Mouse (Mus musculus) layer of hippocampus, adult 2 months (tissue): ENCODE data around the gene Saysd1. TPM values are rescaled to one million over a fixed set of nuclear protein-coding genes. Genes with fewer than 3 reads are reported as not detected.

Experiments
- DNase-seq, 2 experiments: peaks; one replicate each; pipeline ENCODE4 v3.0.0; 2022; ENCODE audit warnings: low spot score in 2 of 2
- H3K27ac ChIP-seq: fragments of 200-600 bp; 2 replicates; pipeline ENCODE4 v1.8.1; 2022
- H3K4me3 ChIP-seq: fragments of 200-600 bp; 2 replicates; pipeline ENCODE4 v1.8.1; 2022; ENCODE audit warnings: mild to moderate bottlenecking
- CTCF ChIP-seq: fragments of 200-600 bp; conservative IDR thresholded peaks from 2 replicates; pipeline ENCODE4 v1.8.1; 2022; ENCODE audit warnings: antibody characterized with exemption, mild to moderate bottlenecking, moderate library complexity
- total RNA-seq, 2 experiments: library from RNA; stranded (reverse); gene quantifications; 2 replicates each; pipeline ENCODE4 v1.2.3; 2021

Saysd1 gene
- total RNA-seq, 2 experiments from 2014 or later = 4.8 to 5.2 TPM

GRCm38 (mm10) chr14:20075544-20075943, 62.8 kb downstream of the Saysd1 start:
- no peak for TF ChIP-seq CTCF
- Histone ChIP-seq H3K27ac (no peak overlapping the region), H3K4me3 (no peak overlapping the region)
- no peak for DNase-seq

DNA sequence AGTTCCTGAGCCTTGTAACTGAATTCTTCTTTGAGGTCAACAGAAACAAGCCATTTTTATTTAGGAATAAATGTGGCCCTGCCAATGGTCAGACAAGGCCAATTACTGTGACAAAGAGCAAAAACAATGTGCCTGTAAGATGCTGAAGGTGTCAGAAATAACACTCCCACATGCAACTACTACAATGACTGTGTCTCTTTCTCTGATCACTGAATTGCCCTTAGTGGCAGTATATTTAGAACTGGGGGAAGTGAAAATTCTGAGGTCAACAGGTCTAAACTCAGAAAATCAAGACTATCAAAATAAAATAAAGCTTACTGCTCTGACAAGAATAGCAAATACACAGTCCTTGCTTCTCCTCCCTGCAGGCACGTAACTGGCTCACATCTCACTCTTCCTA, 63.6 kb downstream of the Saysd1 start:
- TF ChIP-seq CTCF = peak; percentile 14; the same call in 1 of the 2 replicates
- Histone ChIP-seq H3K4me3 (no peak overlapping the region), H3K27ac (no peak overlapping the region)
- DNase-seq = no peak

GRCm38 (mm10) chr14:20070629-20071028, 67.7 kb downstream of the Saysd1 start:
- DNase-seq = peak in 1 of 2 experiments; percentile 43
- Histone ChIP-seq H3K4me3 (no peak overlapping the region), H3K27ac (no peak overlapping the region)
- TF ChIP-seq CTCF = peak; percentile 85

GRCm38 (mm10) chr14:20068365-20068764, 70.0 kb downstream of the Saysd1 start:
- peak; percentile 37 for TF ChIP-seq CTCF
- no peak overlapping the region for H3K4me3 ChIP-seq
- DNase-seq = no peak

DNA sequence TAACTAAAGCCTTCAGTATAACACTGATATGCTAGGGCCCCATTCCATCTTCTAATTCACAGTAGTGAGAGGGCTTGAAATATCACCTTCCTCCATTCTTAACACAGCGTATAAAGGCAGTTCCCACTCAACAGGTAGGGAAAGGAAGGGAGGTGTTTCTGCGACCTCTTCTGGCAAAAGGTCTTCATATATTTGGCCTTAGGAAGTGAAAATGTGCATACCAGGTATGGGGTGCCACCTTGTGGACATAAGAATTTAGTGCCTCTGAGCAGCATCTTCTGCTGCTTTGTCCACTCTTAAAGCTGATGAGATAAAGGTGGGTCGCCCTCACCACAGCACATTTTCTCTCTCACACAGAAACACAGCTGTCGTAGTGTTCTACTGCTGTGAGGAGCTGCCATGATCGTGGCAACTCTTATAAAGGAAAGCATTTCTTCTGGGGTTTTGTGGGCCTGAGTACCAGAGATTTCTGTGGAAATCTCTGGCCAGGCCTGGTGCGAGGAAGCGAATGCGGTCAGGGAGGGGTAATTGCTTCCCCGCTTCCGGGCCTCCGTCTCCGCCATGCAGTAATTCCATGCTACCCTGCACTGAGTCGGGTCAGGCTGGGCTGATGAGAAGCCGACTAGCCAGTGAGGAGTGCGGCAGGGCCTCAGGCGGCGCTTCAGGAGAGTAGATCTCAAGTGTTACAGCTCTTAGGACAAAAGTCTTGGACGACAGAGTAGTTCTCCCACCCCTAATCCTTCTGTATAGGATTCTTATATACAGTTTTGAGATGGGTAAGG, 70.8 kb downstream of the Saysd1 start:
- Histone ChIP-seq H3K27ac (no peak overlapping the region), H3K4me3 (no peak overlapping the region)
- DNase-seq = peak; percentile 78 to 79
- peak; percentile 96 for TF ChIP-seq CTCF

More at GRCm38 (mm10) chr14:20068365-20068764, 70.0 kb downstream of the Saysd1 start:
- H3K27ac ChIP-seq = no peak overlapping the region

DNA sequence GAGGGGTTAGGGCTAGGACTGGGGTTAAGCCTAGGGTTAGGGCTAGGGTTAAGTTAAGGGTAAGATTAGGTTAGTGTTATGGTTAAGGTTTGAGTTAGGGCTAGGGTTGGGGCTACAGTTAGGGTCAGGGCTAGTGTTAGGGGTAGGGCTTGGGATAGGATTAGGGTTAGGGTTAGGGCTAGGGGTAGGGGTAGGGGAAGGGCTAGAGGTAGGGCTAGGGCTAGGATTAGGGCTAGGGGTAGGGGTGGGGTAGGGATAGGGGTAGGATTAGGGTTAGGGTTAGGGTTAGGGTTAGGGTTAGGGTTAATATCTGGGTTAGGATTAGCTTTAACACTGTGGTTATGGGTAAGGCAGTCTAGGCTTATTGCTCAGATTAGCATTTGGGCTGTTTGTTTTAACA, 73.6 kb downstream of the Saysd1 start:
- H3K4me3 ChIP-seq = no peak overlapping the region
- no peak for DNase-seq
- no peak for TF ChIP-seq CTCF
- no peak overlapping the region for H3K27ac ChIP-seq

- DNase-seq = no peak
- TF ChIP-seq CTCF = no peak
- no peak overlapping the region for H3K4me3 ChIP-seq
- H3K27ac ChIP-seq = no peak overlapping the region
These were observed 89.9 kb downstream of the Saysd1 start for GRCm38 (mm10) chr14:20048481-20048835.

- DNase-seq = no peak
- TF ChIP-seq CTCF = no peak
- Histone ChIP-seq H3K27ac (no peak overlapping the region), H3K4me3 (no peak overlapping the region)
These were observed 90.4 kb downstream of the Saysd1 start for GRCm38 (mm10) chr14:20047814-20048480.

DNA sequence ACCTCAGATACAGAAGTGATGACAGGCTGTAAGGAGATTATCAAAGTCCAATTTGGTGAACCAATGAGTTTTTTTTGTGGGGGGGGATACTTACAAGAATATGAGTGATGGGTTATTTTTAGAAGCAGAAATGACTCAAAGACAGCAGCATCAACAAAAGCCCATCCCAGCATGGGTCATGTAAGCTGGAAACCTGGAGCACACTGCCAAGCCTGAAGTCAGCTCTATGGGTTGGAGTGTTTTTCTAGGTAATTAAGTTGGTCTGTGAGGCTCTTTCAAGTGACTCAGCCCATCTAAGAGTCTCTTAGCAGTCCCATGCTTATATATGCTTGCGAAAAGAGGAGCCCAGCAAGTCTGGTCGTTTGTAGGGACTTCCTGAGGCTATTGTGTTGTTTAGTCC, 91.0 kb downstream of the Saysd1 start:
- TF ChIP-seq CTCF = no peak
- DNase-seq = no peak
- H3K4me3 ChIP-seq = no peak overlapping the region
- no peak overlapping the region for H3K27ac ChIP-seq

DNA sequence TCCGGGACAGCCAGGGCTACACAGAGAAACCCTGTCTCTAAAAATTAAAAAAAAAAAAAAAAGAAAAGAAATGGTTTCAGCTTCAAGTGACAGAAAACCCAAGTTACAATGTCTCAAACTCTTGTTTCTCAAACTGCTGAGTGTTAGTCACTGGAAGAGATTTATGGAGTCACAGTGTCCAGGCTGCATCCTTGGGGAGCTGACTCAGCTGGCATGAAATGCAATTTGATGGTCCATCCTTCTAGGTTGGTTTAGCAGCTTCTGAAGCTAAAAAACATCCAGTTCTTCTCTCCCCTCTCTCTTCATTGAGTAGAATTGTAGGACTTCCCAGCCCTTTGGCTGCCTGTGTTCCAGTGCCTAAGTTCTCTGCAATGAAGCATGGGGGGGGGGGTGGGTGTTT, 94.3 kb downstream of the Saysd1 start:
- Histone ChIP-seq H3K4me3 (no peak overlapping the region), H3K27ac (no peak overlapping the region)
- no peak for TF ChIP-seq CTCF
- DNase-seq = no peak

DNA sequence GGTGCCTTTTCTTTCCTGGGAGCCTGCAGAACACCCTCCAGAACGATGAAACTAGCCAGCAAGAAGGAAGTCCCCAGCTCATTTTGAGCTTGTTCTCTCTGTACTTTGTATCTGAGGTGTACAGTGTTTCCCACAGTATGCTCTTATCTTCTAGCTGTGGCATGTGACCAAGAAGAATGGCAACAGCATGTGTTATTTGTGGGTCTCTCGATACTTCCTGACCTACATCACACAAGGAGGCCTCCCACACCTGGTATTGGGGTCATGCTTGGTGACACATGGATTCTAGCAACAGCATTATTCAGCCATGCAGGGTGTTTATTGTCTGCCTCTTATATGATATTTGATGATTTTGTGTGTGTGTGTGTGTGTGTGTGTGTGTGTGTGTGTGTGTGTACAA, 96.5 kb downstream of the Saysd1 start:
- DNase-seq = no peak
- no peak overlapping the region for H3K27ac ChIP-seq
- H3K4me3 ChIP-seq = no peak overlapping the region
- TF ChIP-seq CTCF = no peak

GRCm38 (mm10) chr14:20040976-20041375, 97.4 kb downstream of the Saysd1 start:
- TF ChIP-seq CTCF = no peak
- no peak overlapping the region for H3K4me3 ChIP-seq
- no peak overlapping the region for H3K27ac ChIP-seq
- no peak for DNase-seq

GRCm38 (mm10) chr14:20039795-20040194, 98.5 kb downstream of the Saysd1 start:
- DNase-seq = no peak
- Histone ChIP-seq H3K27ac (no peak overlapping the region), H3K4me3 (no peak overlapping the region)
- no peak for TF ChIP-seq CTCF

DNA sequence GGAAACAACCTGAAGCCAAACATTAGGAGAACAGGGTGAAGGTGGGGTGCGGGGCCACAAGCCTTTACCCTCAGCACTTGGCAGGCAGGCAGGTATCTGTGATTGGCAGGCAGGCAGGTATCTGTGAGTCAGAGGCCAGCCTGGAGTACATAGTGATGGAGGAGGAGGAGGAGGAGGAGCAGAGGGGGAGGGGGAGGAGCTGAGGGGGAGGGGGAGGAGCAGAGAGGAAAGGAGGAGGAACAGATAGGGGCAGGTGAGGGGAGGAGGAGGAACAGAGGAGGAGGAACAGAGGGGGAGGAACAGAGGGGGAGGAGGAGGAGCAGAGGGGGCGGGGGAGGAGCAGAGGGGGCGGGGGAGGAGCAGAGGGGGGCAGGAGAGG, 105.6 kb downstream of the Saysd1 start:
- Histone ChIP-seq H3K4me3 (no peak overlapping the region), H3K27ac (no peak overlapping the region)
- no peak for DNase-seq
- no peak for TF ChIP-seq CTCF
